Mouse (Mus musculus): ENCODE results near the gene Mtnr1a.

Gene Mtnr1a

GRCm38 (mm10) chr8:45109371-45110063 lies 40.6 kb downstream of the Mtnr1a start:
- DNase-seq (ENCODE audit: low read depth, low spot score): no peak

DNA sequence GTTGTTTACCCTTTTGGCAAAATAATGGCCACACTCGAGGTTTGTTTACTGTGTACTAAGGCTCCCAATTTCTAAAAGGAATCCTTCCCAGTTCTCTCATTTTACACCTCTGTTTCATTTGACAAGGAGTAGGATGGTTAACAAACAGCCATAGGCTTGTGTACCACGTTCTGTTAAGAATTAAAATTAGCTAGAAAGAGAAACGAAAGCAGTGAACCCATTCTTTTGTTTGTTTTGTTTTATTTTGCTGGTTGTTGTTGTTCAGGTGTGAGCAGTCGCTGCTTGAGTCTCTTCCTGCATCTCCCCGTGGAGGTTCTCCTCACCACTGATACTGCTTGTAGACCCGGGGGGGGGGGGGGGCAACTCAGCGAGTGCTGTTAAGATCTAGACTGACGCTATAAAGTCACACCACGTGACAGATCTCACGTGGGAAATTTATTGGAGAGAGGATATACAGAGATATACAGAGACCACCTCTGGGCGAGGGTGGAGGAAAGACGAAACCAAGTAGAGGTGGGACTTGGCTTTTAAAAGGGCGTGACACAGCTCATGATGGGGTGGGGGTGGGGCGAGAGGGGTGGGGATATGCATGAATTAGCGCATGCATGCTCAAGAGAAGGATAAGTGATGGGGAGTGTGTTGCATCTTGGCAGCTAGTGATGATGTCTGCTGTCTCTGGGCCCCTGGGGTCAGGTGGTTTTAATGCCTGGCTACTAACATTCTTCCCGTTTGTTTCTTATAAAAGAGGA lies 41.3 kb downstream of the Mtnr1a start:
- DNase-seq (ENCODE audit: low read depth, low spot score): no peak

- no peak for DNase-seq (ENCODE audit: low read depth, low spot score)
These were observed 41.8 kb downstream of the Mtnr1a start for GRCm38 (mm10) chr8:45110813-45111104.

GRCm38 (mm10) chr8:45111820-45112219 lies 42.9 kb downstream of the Mtnr1a start:
- DNase-seq (ENCODE audit: low read depth, low spot score): no peak

DNA sequence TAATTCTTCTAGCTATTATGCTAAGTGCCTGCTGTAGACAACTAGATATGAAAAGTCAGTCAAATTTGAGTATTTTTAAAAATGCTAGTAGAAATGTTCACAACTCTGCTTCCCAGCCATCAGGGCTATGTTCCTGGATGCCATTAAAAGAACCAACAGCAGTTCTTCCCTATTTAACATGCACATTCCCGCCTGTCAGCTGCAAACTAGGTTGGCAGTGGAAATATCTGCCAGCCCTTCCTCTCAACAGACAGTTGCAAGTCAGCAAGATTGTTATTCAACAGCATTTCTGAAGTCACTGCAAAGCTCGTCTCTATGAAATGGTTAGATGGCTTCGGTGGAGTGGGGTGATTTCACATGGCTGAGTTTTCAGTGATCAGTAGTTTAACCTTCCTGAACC lies 48.7 kb downstream of the Mtnr1a start:
- no peak for DNase-seq (ENCODE audit: low read depth, low spot score)

DNA sequence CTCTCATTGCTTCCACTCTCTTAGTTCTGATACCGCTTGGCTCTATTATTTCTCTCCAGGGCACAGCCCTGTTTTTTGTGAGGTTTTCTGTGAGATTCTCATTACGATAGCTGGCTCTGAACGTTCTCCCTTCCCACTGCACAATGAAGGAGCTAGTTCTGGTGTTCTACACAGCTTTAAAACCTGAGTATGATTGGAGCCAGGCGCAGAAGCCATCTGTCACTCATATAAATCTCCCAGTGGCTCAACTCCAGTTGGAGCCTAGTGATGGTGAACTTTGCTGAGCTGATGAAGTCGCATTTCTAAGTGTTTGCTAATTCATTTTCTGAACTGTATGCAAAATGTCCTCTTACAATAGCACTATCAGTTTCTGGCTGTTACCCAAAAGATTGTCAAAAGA lies 56.7 kb downstream of the Mtnr1a start:
- DNase-seq (ENCODE audit: low read depth, low spot score): no peak
